Mouse (Mus musculus): ENCODE measurements around the gene Chil1.

Gene Chil1

GRCm38 (mm10) chr1:134182025-134182424, at the start of gene Chil1:
Chil1 (plus strand) TSS chr1:134182176.
- DNase-seq (ENCODE audit: low spot score in 2 of 2): peak in 1 of 2 experiments; percentile 25

GRCm38 (mm10) chr1:134133316-134133715, 48.7 kb upstream of the Chil1 start:
- no peak for DNase-seq (ENCODE audit: low spot score in 2 of 2)

GRCm38 (mm10) chr1:134136351-134136750, 45.6 kb upstream of the Chil1 start:
- DNase-seq (ENCODE audit: low spot score in 2 of 2): no peak

GRCm38 (mm10) chr1:134138424-134138823, 43.6 kb upstream of the Chil1 start:
- DNase-seq (ENCODE audit: low spot score in 2 of 2): no peak

- DNase-seq (ENCODE audit: low spot score in 2 of 2): no peak
These were observed 39.6 kb upstream of the Chil1 start for GRCm38 (mm10) chr1:134142363-134142794.

GRCm38 (mm10) chr1:134146066-134146465, 35.9 kb upstream of the Chil1 start:
- peak in 1 of 2 experiments; percentile 43 for DNase-seq (ENCODE audit: low spot score in 2 of 2)

GRCm38 (mm10) chr1:134150076-134150475, 31.9 kb upstream of the Chil1 start:
- DNase-seq (ENCODE audit: low spot score in 2 of 2): no peak

- DNase-seq (ENCODE audit: low spot score in 2 of 2): no peak
These were observed 31.2 kb upstream of the Chil1 start for GRCm38 (mm10) chr1:134150745-134151144.

GRCm38 (mm10) chr1:134151655-134152412, 30.1 kb upstream of the Chil1 start:
- DNase-seq (ENCODE audit: low spot score in 2 of 2): peak; percentile 42 to 76

- DNase-seq (ENCODE audit: low spot score in 2 of 2): no peak
These were observed 29.1 kb upstream of the Chil1 start for GRCm38 (mm10) chr1:134152626-134153590.

- no peak for DNase-seq (ENCODE audit: low spot score in 2 of 2)
These were observed 27.9 kb upstream of the Chil1 start for GRCm38 (mm10) chr1:134154121-134154520.

GRCm38 (mm10) chr1:134154655-134155054, 27.3 kb upstream of the Chil1 start:
- no peak for DNase-seq (ENCODE audit: low spot score in 2 of 2)

- DNase-seq (ENCODE audit: low spot score in 2 of 2): no peak
These were observed 21.6 kb upstream of the Chil1 start for GRCm38 (mm10) chr1:134160404-134160803.

- no peak for DNase-seq (ENCODE audit: low spot score in 2 of 2)
These were observed 20.6 kb upstream of the Chil1 start for GRCm38 (mm10) chr1:134161399-134161798.

GRCm38 (mm10) chr1:134162510-134163225, 19.3 kb upstream of the Chil1 start:
- DNase-seq (ENCODE audit: low spot score in 2 of 2): no peak

- no peak for DNase-seq (ENCODE audit: low spot score in 2 of 2)
These were observed 18.5 kb upstream of the Chil1 start for GRCm38 (mm10) chr1:134163476-134163875.

- DNase-seq (ENCODE audit: low spot score in 2 of 2): no peak
These were observed 17.5 kb upstream of the Chil1 start for GRCm38 (mm10) chr1:134164454-134164853.

- no peak for DNase-seq (ENCODE audit: low spot score in 2 of 2)
These were observed 15.4 kb upstream of the Chil1 start for GRCm38 (mm10) chr1:134166547-134166946.

GRCm38 (mm10) chr1:134167416-134168305, 14.3 kb upstream of the Chil1 start:
- no peak for DNase-seq (ENCODE audit: low spot score in 2 of 2)

GRCm38 (mm10) chr1:134168567-134168966, 13.4 kb upstream of the Chil1 start:
- no peak for DNase-seq (ENCODE audit: low spot score in 2 of 2)
